Mouse (Mus musculus) kidney, postnatal 36 days (tissue): Measurements from ENCODE around the gene 2610528A11Rik.

Source experiments
- DNase-seq, 2 experiments: peaks; one replicate each; pipeline ENCODE4 v3.0.0; 2021 to 2022; ENCODE audit warnings: mixed read lengths in 2 of 2

The 2610528A11Rik gene

GRCm38 (mm10) chr14:37083755-37084154 lies 30.1 kb downstream of the 2610528A11Rik start:
- DNase-seq, result no peak

- DNase-seq, result no peak
Observed at GRCm38 (mm10) chr14:37080724-37081123, 33.1 kb downstream of the 2610528A11Rik start.

DNA sequence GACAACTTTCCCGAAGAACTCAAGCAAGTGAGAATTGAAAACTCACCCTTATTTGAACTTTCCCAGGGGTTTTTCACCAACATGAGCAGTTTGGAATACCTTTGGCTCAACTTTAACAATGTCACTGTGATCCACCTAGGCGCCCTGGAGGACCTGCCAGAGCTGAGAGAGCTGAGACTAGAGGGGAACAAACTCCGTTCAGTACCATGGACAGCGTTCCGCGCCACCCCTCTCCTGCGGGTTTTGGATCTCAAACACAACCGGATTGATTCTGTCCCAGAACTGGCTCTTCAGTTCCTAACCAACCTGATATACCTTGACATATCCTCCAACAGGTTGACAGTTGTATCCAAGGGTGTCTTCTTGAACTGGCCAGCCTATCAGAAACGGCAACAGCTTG lies 45.3 kb downstream of the 2610528A11Rik start:
- peak; percentile 43 to 81 for DNase-seq

DNA sequence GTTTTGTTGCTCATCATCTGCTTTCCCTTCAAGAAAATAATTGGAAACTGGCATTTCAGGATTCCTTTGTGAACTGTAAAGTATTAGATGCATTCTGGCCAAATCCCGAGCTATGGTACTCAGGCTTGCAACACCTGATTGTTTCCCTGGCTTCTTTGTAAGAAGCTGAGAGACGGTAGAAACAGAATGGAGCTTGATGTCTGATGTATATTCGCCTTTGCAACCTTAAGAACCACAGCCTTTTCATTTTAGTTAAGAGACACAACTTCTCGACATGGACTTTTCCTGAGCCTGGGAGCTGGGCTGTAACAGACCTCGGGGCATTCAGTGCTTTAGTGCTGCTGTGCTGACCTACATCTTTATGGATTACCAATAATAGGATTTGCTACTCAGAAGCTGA lies 46.2 kb downstream of the 2610528A11Rik start, which contains the start of gene Lrit2:
Lrit2 (plus strand) TSS at position 301 of the 400 bp plus-strand sequence.
- DNase-seq, result no peak

- no peak for DNase-seq
Observed at GRCm38 (mm10) chr14:37066636-37067035, 47.2 kb downstream of the 2610528A11Rik start.

GRCm38 (mm10) chr14:37064849-37065248 lies 49.0 kb downstream of the 2610528A11Rik start:
- DNase-seq, result no peak
